Mouse (Mus musculus) hindbrain, embryonic 10.5 days (tissue): Measurements from ENCODE around the gene Pus10. TPM values are rescaled to one million over a fixed set of nuclear protein-coding genes. Genes with fewer than 3 reads are reported as not detected.

Experiments used
- DNase-seq: peaks from one replicate; pipeline ENCODE4 v3.0.0-alpha.2; 2017; ENCODE audit warnings: low spot score
- H3K27ac ChIP-seq: fragments of 300-500 bp; sonication (generic); 2 replicates; pipeline ENCODE4 v1.5.1; 2016; ENCODE audit warnings: mild to moderate bottlenecking, moderate library complexity
- H3K27me3 ChIP-seq: fragments of 300-500 bp; sonication (generic); 2 replicates; pipeline ENCODE4 v1.6.1; 2016; ENCODE audit warnings: mild to moderate bottlenecking; ENCODE audit not compliant: poor library complexity, insufficient read depth, severe bottlenecking
- H3K36me3 ChIP-seq: fragments of 300-500 bp; sonication (generic); 2 replicates; pipeline ENCODE4 v1.6.1; 2016; ENCODE audit warnings: mild to moderate bottlenecking, moderate library complexity
- H3K4me1 ChIP-seq: fragments of 300-500 bp; sonication (generic); replicated peaks from 2 replicates; pipeline ENCODE4 v1.6.1; 2016; ENCODE audit warnings: mild to moderate bottlenecking
- H3K4me3 ChIP-seq: fragments of 300-500 bp; sonication (generic); 2 replicates; pipeline ENCODE4 v1.5.1; 2016; ENCODE audit warnings: mild to moderate bottlenecking, moderate library complexity
- H3K9me3 ChIP-seq: fragments of 300-500 bp; sonication (generic); 2 replicates; pipeline ENCODE4 v1.6.1; 2016; ENCODE audit warnings: mild to moderate bottlenecking, moderate library complexity
- WGBS: fragments of 180-500 bp; shearing (Covaris S2); methylation state at CpG from one replicate; pipeline ENCODE4 v1.1.7; 2016; 5-methylcytosine and 5-hydroxymethylcytosine counted together
- polyA plus RNA-seq: library from polyadenylated mRNA; unstranded; fragments of >200 nt; fragmentation: Nextera tagmentation; extraction: Ambion mirVana; gene quantifications from 2 replicates; pipeline ENCODE4 v1.2.1, GENCODE M21; 2016

Gene Pus10
- polyA plus RNA-seq, 1 experiment from 2014 or later = 17.7 TPM

- H3K9me3 ChIP-seq = no peaks in the 10 kb centered on the region
- no peak overlapping the region for H3K27ac ChIP-seq
- no peaks in the 10 kb centered on the region for H3K27me3 ChIP-seq
- H3K4me1 ChIP-seq = peaks cover 16% of the 10 kb centered on the region
- 77% methylated on average over 3 of the region's 3 CpGs for WGBS
- H3K36me3 ChIP-seq = peaks cover 11% of the 10 kb centered on the region; the same call in 1 of the 2 replicates
- no peak for DNase-seq
- H3K4me3 ChIP-seq = peak overlapping the region; percentile 79
These were observed 1.7 kb downstream of the Pus10 start for GRCm38 (mm10) chr11:23667128-23667527.

- WGBS = 85% methylated on average over 4 of the region's 4 CpGs
- H3K4me1 ChIP-seq = peaks cover under 1% of the 10 kb centered on the region
- no peak overlapping the region for H3K27ac ChIP-seq
- no peaks in the 10 kb centered on the region for H3K27me3 ChIP-seq
- H3K4me3 ChIP-seq = no peak overlapping the region
- DNase-seq = no peak
- H3K9me3 ChIP-seq = no peaks in the 10 kb centered on the region
- H3K36me3 ChIP-seq = peaks cover 61% of the 10 kb centered on the region
These were observed 6.8 kb downstream of the Pus10 start for GRCm38 (mm10) chr11:23672256-23672749.

GRCm38 (mm10) chr11:23676100-23676499, 10.6 kb downstream of the Pus10 start:
- peaks cover 87% of the 10 kb centered on the region for H3K36me3 ChIP-seq
- H3K27ac ChIP-seq = no peak overlapping the region
- no peaks in the 10 kb centered on the region for H3K9me3 ChIP-seq
- 91% methylated on average over 5 of the region's 5 CpGs for WGBS
- no peaks in the 10 kb centered on the region for H3K27me3 ChIP-seq
- DNase-seq = no peak
- H3K4me1 ChIP-seq = no peaks in the 10 kb centered on the region
- H3K4me3 ChIP-seq = no peak overlapping the region

GRCm38 (mm10) chr11:23679044-23679642, 13.7 kb downstream of the Pus10 start:
- peak; percentile 43 for DNase-seq
- no peaks in the 10 kb centered on the region for H3K4me1 ChIP-seq
- no peaks in the 10 kb centered on the region for H3K27me3 ChIP-seq
- 52% methylated on average over 3 of the region's 3 CpGs for WGBS
- H3K4me3 ChIP-seq = no peak overlapping the region
- no peaks in the 10 kb centered on the region for H3K9me3 ChIP-seq
- H3K36me3 ChIP-seq = peaks cover 89% of the 10 kb centered on the region
- H3K27ac ChIP-seq = no peak overlapping the region

GRCm38 (mm10) chr11:23680435-23680950, 15.0 kb downstream of the Pus10 start:
- DNase-seq = no peak
- peaks cover 78% of the 10 kb centered on the region for H3K36me3 ChIP-seq
- H3K27me3 ChIP-seq = no peaks in the 10 kb centered on the region
- H3K4me3 ChIP-seq = no peak overlapping the region
- H3K4me1 ChIP-seq = no peaks in the 10 kb centered on the region
- 91% methylated on average over 6 of the region's 6 CpGs for WGBS
- H3K27ac ChIP-seq = no peak overlapping the region
- H3K9me3 ChIP-seq = no peaks in the 10 kb centered on the region

- no peak overlapping the region for H3K4me3 ChIP-seq
- 88% methylated on average over 5 of the region's 5 CpGs for WGBS
- H3K36me3 ChIP-seq = peaks cover 63% of the 10 kb centered on the region
These were observed 17.1 kb downstream of the Pus10 start for GRCm38 (mm10) chr11:23682561-23682960.

DNA sequence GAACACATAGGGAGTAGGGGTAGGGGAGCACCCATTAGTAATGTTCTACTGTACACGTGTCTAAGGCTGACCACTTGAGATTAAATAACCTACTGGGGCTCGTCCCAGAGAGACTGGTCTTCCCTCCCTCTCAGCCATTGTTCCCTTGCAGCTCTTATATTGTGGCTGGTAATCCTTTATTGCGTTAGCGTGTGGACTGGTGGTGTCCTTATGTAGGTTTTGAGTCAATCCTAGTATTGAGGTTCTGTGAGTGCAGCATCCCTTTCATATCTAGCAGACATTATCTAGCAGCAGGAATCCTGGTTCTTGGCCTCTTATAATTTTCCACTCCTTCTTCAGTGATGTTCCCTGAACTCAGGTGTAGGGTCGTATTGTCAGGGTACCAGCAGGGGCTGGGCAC, 21.2 kb downstream of the Pus10 start:
- WGBS = 93% methylated on average over 5 of the region's 5 CpGs
- Histone ChIP-seq H3K27me3 (no peaks in the 10 kb centered on the region), H3K4me3 (no peak overlapping the region), H3K9me3 (no peaks in the 10 kb centered on the region), H3K4me1 (no peaks in the 10 kb centered on the region), H3K27ac (no peak overlapping the region), H3K36me3 (peaks cover 43% of the 10 kb centered on the region)
- no peak for DNase-seq

More at GRCm38 (mm10) chr11:23682561-23682960, 17.1 kb downstream of the Pus10 start:
- Histone ChIP-seq H3K27ac (no peak overlapping the region), H3K9me3 (no peaks in the 10 kb centered on the region), H3K4me1 (no peaks in the 10 kb centered on the region), H3K27me3 (no peaks in the 10 kb centered on the region)
- no peak for DNase-seq

- no peak for DNase-seq
- Histone ChIP-seq H3K4me1 (no peaks in the 10 kb centered on the region), H3K36me3 (peaks cover 32% of the 10 kb centered on the region), H3K27me3 (no peaks in the 10 kb centered on the region), H3K4me3 (no peak overlapping the region), H3K9me3 (no peaks in the 10 kb centered on the region), H3K27ac (no peak overlapping the region)
- WGBS = 95% methylated on average over 1 of the region's 1 CpGs
These were observed 22.6 kb downstream of the Pus10 start for GRCm38 (mm10) chr11:23688060-23688459.

GRCm38 (mm10) chr11:23693286-23693685, 27.8 kb downstream of the Pus10 start:
- H3K9me3 ChIP-seq = no peaks in the 10 kb centered on the region
- H3K4me1 ChIP-seq = no peaks in the 10 kb centered on the region
- no peak overlapping the region for H3K4me3 ChIP-seq
- no peak overlapping the region for H3K27ac ChIP-seq
- DNase-seq = no peak
- WGBS = 94% methylated on average over 2 of the region's 2 CpGs
- no peaks in the 10 kb centered on the region for H3K27me3 ChIP-seq
- H3K36me3 ChIP-seq = peaks cover 26% of the 10 kb centered on the region

DNA sequence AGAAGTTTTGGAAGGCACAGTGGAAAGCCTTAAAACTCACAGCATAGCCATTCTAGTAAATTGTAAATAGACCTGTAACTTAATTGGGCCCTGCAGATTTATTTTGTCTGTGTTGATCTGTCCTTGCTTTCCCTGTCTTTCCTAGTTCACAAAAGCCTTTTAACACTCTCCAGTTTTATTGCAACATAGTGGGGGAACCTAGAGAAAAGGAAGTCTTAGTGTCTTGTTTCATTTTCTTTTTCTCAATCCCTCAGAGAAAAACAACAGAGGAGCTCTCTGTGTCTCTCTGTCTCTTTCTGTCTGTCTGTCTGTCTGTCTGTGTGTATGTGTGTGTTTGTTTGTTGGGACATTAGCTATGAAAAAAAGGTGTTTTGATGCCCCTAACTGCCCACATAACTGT, 30.4 kb downstream of the Pus10 start:
- H3K36me3 ChIP-seq = peaks cover 26% of the 10 kb centered on the region
- H3K9me3 ChIP-seq = no peaks in the 10 kb centered on the region
- no peaks in the 10 kb centered on the region for H3K27me3 ChIP-seq
- no peaks in the 10 kb centered on the region for H3K4me1 ChIP-seq
- H3K27ac ChIP-seq = no peak overlapping the region
- no peak for DNase-seq
- no peak overlapping the region for H3K4me3 ChIP-seq

- Histone ChIP-seq H3K27me3 (no peaks in the 10 kb centered on the region), H3K27ac (no peak overlapping the region), H3K9me3 (no peaks in the 10 kb centered on the region), H3K36me3 (peaks cover 30% of the 10 kb centered on the region), H3K4me1 (no peaks in the 10 kb centered on the region), H3K4me3 (no peak overlapping the region)
- 70% methylated on average over 2 of the region's 2 CpGs for WGBS
- DNase-seq = no peak
These were observed 33.1 kb downstream of the Pus10 start for GRCm38 (mm10) chr11:23698526-23698925.

- H3K36me3 ChIP-seq = peaks cover 31% of the 10 kb centered on the region
- WGBS = 83% methylated on average over 3 of the region's 3 CpGs
- no peak overlapping the region for H3K4me3 ChIP-seq
- H3K9me3 ChIP-seq = no peaks in the 10 kb centered on the region
- H3K4me1 ChIP-seq = no peaks in the 10 kb centered on the region
- H3K27me3 ChIP-seq = no peaks in the 10 kb centered on the region
- DNase-seq = no peak
- H3K27ac ChIP-seq = no peak overlapping the region
These were observed 34.1 kb downstream of the Pus10 start for GRCm38 (mm10) chr11:23699414-23700095.

DNA sequence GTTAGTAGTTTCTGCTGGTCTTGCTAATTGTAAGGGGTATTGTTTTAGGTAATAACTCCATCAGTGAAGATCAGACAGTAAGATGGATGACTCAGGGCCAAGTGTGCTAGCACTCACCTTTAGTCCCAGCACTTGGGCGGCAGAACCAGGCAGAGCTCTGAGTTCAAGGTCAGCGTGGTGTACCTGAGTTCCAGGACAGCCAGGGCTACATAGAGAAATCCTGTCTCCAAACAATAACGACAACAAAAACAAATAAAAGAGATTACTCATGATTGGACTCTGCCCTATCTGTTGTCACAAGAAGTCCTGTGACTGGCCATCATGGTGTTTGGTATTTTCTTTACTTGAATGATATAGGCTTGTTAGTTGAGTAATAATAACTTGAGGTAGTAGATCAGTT, 36.4 kb downstream of the Pus10 start:
- Histone ChIP-seq H3K36me3 (peaks cover 35% of the 10 kb centered on the region), H3K4me1 (no peaks in the 10 kb centered on the region), H3K9me3 (no peaks in the 10 kb centered on the region), H3K4me3 (no peak overlapping the region), H3K27me3 (no peaks in the 10 kb centered on the region), H3K27ac (no peak overlapping the region)
- DNase-seq = no peak
- 94% methylated on average over 3 of the region's 3 CpGs for WGBS
